Mouse (Mus musculus) lung, adult 18-20 months (tissue): ENCODE results near the gene Klrc1.
"Not testable (repeated sequence)": the region's sequence is repeated elsewhere in the genome, so short reads cannot be mapped to it uniquely, and the experiment has no call there.

Experiments used
- DNase-seq, 2 experiments: peaks; one replicate each; pipeline ENCODE4 v3.0.0; 2022; ENCODE audit warnings: mixed read lengths in 2 of 2

Klrc1 gene

GRCm38 (mm10) chr6:129678873-129679272 lies at the start of gene Klrc1:
Klrc1 (minus strand) TSS chr6:129678973.
- DNase-seq, result no peak

- no peak for DNase-seq
Measured at GRCm38 (mm10) chr6:129727237-129727636, 48.5 kb upstream of the Klrc1 start.

- DNase-seq, result no peak
Measured at GRCm38 (mm10) chr6:129721390-129721789, 42.6 kb upstream of the Klrc1 start.

DNA sequence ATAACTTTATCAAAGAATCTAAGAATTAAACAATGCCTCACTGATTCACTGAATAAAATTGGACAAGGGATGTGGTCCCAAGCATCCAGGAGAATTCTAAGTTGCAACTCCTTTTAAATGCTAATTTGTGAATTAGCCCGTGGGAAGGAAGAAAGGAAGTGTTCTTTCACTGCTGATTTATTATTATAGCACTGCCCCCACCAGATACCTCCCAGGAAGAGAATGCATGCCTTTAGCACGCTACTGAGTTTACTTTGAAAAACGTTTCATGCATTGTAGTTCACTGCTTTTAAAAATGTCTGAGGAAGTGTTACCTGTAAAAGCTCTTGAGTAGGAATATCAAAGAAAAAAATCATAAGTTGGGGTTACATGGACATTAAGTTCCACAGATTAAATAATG lies 41.7 kb upstream of the Klrc1 start:
- DNase-seq, result no peak

GRCm38 (mm10) chr6:129717032-129717431 lies 38.3 kb upstream of the Klrc1 start, which contains the start of gene Klri1:
Klri1 (minus strand) TSS chr6:129717132.
- no peak for DNase-seq

DNA sequence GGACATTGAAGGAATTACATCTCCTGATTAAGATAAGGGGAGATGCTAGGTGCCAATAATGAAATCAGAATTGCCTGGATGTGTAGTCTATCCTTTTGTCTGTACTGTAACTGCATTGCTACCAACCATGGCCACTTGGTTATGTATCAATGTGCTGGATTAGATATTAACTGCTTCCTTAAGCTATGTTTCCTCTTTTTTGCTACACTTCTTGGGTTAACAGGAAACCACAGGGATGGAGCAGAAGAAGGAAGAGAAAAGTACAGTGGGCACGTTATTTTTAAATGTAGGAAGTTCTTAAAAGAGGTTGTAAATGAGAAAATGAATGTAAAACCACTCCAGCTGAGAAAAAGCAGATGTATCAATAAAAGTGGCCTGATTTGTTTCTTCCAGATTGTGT lies 34.8 kb upstream of the Klrc1 start:
- no peak for DNase-seq

GRCm38 (mm10) chr6:129691436-129691835 lies 12.7 kb upstream of the Klrc1 start:
- not testable (repeated sequence) for DNase-seq

GRCm38 (mm10) chr6:129680379-129680778 lies 1.6 kb upstream of the Klrc1 start:
- no peak for DNase-seq

DNA sequence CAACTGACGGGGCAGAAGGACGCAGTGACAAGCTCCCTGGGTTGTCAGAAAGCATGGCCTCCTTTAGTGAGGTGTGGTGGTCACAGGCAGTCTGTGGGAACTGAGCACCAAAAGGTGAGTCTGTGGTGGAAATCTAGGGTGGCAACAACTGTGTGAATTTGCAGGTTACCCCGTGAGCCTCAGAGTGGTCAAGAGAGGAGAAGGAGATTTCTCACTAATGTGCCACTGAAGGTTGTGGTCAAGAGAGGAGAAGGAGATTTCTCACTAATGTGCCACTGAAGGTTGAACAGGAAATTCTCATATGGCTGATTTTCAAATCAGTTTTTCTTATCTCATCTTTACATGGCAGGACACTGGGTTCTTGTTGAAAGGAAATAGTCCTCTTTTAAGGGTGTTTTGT lies 17.5 kb downstream of the Klrc1 start:
- DNase-seq, result not testable (repeated sequence)

GRCm38 (mm10) chr6:129660589-129660988 lies 18.2 kb downstream of the Klrc1 start, which contains the start of gene Klrc2:
Klrc2 (minus strand) TSS chr6:129660689.
- DNase-seq, result not testable (repeated sequence)

DNA sequence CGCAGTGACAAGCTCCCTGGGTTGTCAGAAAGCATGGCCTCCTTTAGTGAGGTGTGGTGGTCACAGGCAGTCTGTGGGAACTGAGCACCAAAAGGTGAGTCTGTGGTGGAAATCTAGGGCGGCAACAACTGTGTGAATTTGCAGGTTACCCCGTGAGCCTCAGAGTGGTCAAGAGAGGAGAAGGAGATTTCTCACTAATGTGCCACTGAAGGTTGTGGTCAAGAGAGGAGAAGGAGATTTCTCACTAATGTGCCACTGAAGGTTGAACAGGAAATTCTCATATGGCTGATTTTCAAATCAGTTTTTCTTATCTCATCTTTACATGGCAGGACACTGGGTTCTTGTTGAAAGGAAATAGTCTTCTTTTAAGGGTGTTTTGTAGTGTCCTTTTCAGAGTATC lies 34.7 kb downstream of the Klrc1 start:
- not testable (repeated sequence) for DNase-seq

DNA sequence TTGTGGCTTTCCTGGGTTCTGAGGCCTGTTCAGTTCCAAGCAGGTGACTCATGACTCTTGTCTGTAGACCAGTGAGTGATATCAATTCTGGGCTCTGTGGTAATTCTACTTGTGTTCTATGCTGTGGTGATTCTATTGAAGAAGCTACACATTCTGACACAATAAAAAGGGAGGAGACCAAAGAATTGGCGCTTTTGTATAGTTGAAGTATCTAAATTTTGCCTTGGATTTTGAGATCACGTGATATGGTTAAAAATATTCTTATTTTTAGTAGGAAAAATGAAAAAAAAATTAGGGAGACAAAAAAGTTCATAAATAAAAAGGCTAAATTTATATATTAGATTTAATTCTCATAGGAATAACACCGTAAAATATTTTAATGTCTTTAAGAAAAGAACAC lies 35.5 kb downstream of the Klrc1 start, which contains the start of gene Klrc3:
TSS of gene Klrc3 (minus strand) at position 101 of the 400 bp plus-strand sequence.
- not testable (repeated sequence) for DNase-seq

DNA sequence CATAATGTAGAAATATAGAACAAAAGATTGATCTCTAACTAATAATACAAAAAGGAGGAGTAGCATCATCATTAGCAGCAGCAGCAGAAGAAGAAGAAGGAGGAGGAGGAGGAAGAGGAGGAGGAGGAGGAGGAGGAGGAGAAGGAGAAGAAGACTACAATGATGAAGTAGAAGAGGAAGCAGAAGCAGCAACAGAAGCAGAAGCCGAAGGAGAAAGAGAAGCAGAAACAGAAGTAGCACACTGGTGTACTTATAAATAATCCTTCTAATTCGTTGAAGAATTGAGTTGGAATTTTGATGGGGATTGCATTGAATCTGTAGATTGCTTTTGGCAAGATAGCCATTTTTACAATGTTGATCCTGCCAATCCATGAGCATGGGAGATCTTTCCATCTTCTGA lies 47.7 kb downstream of the Klrc1 start:
- not testable (repeated sequence) for DNase-seq

GRCm38 (mm10) chr6:129623735-129624134 lies 55.0 kb downstream of the Klrc1 start, which contains the start of gene Klrk1:
Klrk1 (minus strand) TSS chr6:129623864.
- no peak for DNase-seq
